Mouse (Mus musculus) CH12.LX (cell line): ENCODE results near the gene Hcar1. TPM values are rescaled to one million over a fixed set of nuclear protein-coding genes. Genes with fewer than 3 reads are reported as not detected.

Experiments used
- DNase-seq: peaks from one replicate; pipeline ENCODE4 v3.0.0-alpha.2; 2013; ENCODE audit errors: extremely low read depth
- H3K27ac ChIP-seq: 2 replicates; pipeline ENCODE4 v1.5.1; 2012; ENCODE audit warnings: low read depth, mild to moderate bottlenecking, control low read depth, moderate library complexity; ENCODE audit not compliant: insufficient read depth
- H3K27me3 ChIP-seq: replicated peaks from 2 replicates; pipeline ENCODE3; 2012; ENCODE audit warnings: inconsistent platforms
- H3K36me3 ChIP-seq, 2 experiments: replicated peaks in 1 of 2; 2 replicates each; pipeline versions ENCODE3 to v1.6.1; 2012; ENCODE audit warnings: inconsistent platforms in 1 of 2, low read length in 1 of 2, mild to moderate bottlenecking in 1 of 2, mixed read lengths in 1 of 2, moderate library complexity in 1 of 2; ENCODE audit not compliant: control insufficient read depth in 1 of 2, insufficient read depth in 1 of 2
- H3K4me1 ChIP-seq, 2 experiments: 2 replicates each; pipeline ENCODE4 v1.6.1; 2012; ENCODE audit warnings: inconsistent platforms in 1 of 2, moderate library complexity in 1 of 2; ENCODE audit not compliant: insufficient read depth in 2 of 2, control insufficient read depth in 1 of 2
- H3K4me2 ChIP-seq: 2 replicates; pipeline ENCODE4 v1.6.1; 2012; ENCODE audit warnings: low read depth, mild to moderate bottlenecking, control low read depth; ENCODE audit not compliant: poor library complexity, insufficient read depth, severe bottlenecking
- H3K4me3 ChIP-seq, 3 experiments: fragments of 150-350 bp in 1 of 3; sonication (generic) in 1 of 3; replicated peaks in 1 of 3; 2 replicates each; pipeline versions ENCODE3 to v1.5.1; 2011 to 2012; ENCODE audit warnings: low read depth in 2 of 3, low read length in 2 of 3, mild to moderate bottlenecking in 2 of 3, moderate library complexity in 2 of 3, control low read depth in 1 of 3, improper control_type of control experiment in 1 of 3, inconsistent platforms in 1 of 3, mixed read lengths in 1 of 3; ENCODE audit not compliant: poor library complexity in 1 of 3
- H3K79me2 ChIP-seq: replicated peaks from 2 replicates; pipeline ENCODE4 v1.6.1; 2012; ENCODE audit warnings: mild to moderate bottlenecking, moderate library complexity; ENCODE audit not compliant: control insufficient read depth, poor library complexity, insufficient read depth, severe bottlenecking; ENCODE audit errors: extremely low read depth
- H3K9ac ChIP-seq: 2 replicates; pipeline ENCODE4 v1.6.1; 2012; ENCODE audit warnings: low read depth, mild to moderate bottlenecking, control low read depth, moderate library complexity; ENCODE audit not compliant: insufficient read depth
- H3K9me3 ChIP-seq: replicated peaks from 2 replicates; pipeline ENCODE3; 2012; ENCODE audit warnings: low read length, inconsistent platforms, mixed read lengths
- BHLHE40 ChIP-seq: IDR thresholded peaks from 2 replicates; pipeline ENCODE4 v1.6.1; 2011; ENCODE audit warnings: mild to moderate bottlenecking, low read depth, low read length, improper control_type of control experiment
- CHD1 ChIP-seq: IDR thresholded peaks from 2 replicates; pipeline ENCODE4 v1.6.1; 2012; ENCODE audit warnings: low read depth, low read length, improper control_type of control experiment, inconsistent platforms
- CTCF ChIP-seq, 2 experiments: IDR thresholded peaks in 1 of 2; conservative IDR thresholded peaks in 1 of 2; 2 replicates each; pipeline ENCODE4 v1.5.1; 2011 to 2012; ENCODE audit warnings: low read depth in 2 of 2, low read length in 2 of 2, improper control_type of control experiment in 1 of 2, inconsistent platforms in 1 of 2, mild to moderate bottlenecking in 1 of 2, moderate library complexity in 1 of 2
- E2F4 ChIP-seq: IDR thresholded peaks from 2 replicates; pipeline ENCODE4 v1.6.1; 2011; ENCODE audit warnings: low read depth, low read length, improper control_type of control experiment; ENCODE audit not compliant: insufficient replicate concordance
- ELF1 ChIP-seq: IDR thresholded peaks from 2 replicates; pipeline ENCODE4 v1.6.1; 2014; ENCODE audit warnings: low read depth, mild to moderate bottlenecking, inconsistent platforms, low read length, improper control_type of control experiment
- EP300 ChIP-seq: IDR thresholded peaks from 2 replicates; pipeline ENCODE4 v1.6.1; 2011; ENCODE audit warnings: low read length, improper control_type of control experiment
- GABPA ChIP-seq: IDR thresholded peaks from 2 replicates; pipeline ENCODE4 v1.6.1; 2012; ENCODE audit warnings: low read depth, low read length, improper control_type of control experiment, inconsistent platforms; ENCODE audit not compliant: insufficient replicate concordance
- HCFC1 ChIP-seq: IDR thresholded peaks from 2 replicates; pipeline ENCODE4 v1.6.1; 2012; ENCODE audit warnings: low read depth, mild to moderate bottlenecking, inconsistent platforms, low read length, improper control_type of control experiment
- JUN ChIP-seq: IDR thresholded peaks from 2 replicates; pipeline ENCODE4 v1.6.1; 2011; ENCODE audit warnings: low read depth, mild to moderate bottlenecking, low read length, improper control_type of control experiment, moderate library complexity; ENCODE audit not compliant: insufficient read depth
- JUND ChIP-seq: conservative IDR thresholded peaks from 2 replicates; pipeline ENCODE4 v1.6.1; 2011; ENCODE audit warnings: low read depth, low read length, improper control_type of control experiment
- KAT2A ChIP-seq: IDR thresholded peaks from 2 replicates; pipeline ENCODE4 v1.6.1; 2012; ENCODE audit warnings: low read length, improper control_type of control experiment, inconsistent platforms; ENCODE audit not compliant: insufficient replicate concordance
- MAX ChIP-seq: IDR thresholded peaks from 2 replicates; pipeline ENCODE4 v1.6.1; 2011; ENCODE audit warnings: low read length, improper control_type of control experiment
- MEF2A ChIP-seq: IDR thresholded peaks from 2 replicates; pipeline ENCODE4 v1.6.1; 2014; ENCODE audit warnings: low read depth, mild to moderate bottlenecking, inconsistent platforms, low read length, improper control_type of control experiment, borderline replicate concordance
- MXI1 ChIP-seq: IDR thresholded peaks from 2 replicates; pipeline ENCODE4 v1.6.1; 2011; ENCODE audit warnings: mild to moderate bottlenecking, low read depth, low read length, improper control_type of control experiment
- PAX5 ChIP-seq: IDR thresholded peaks from 2 replicates; pipeline ENCODE4 v1.6.1; 2012; ENCODE audit warnings: low read length, inconsistent platforms, mixed read lengths
- POLR2A ChIP-seq: IDR thresholded peaks from 2 replicates; pipeline ENCODE4 v1.6.1; 2011; ENCODE audit warnings: low read depth, mild to moderate bottlenecking, improper control_type of control experiment, low read length
- POLR2AphosphoS2 ChIP-seq: IDR thresholded peaks from 2 replicates; pipeline ENCODE4 v1.6.1; 2011; ENCODE audit warnings: low read depth, low read length, improper control_type of control experiment
- RCOR1 ChIP-seq: conservative IDR thresholded peaks from 2 replicates; pipeline ENCODE4 v1.6.1; 2012; ENCODE audit warnings: low read depth, mild to moderate bottlenecking, inconsistent platforms, low read length, improper control_type of control experiment
- SIN3A ChIP-seq: IDR thresholded peaks from 2 replicates; pipeline ENCODE4 v1.6.1; 2012; ENCODE audit warnings: low read length, improper control_type of control experiment, inconsistent platforms
- SMC3 ChIP-seq: IDR thresholded peaks from 2 replicates; pipeline ENCODE4 v1.6.1; 2011; ENCODE audit warnings: low read depth, low read length, improper control_type of control experiment
- TBP ChIP-seq: conservative IDR thresholded peaks from 2 replicates; pipeline ENCODE4 v1.6.1; 2011; ENCODE audit warnings: low read depth, low read length, improper control_type of control experiment
- TCF12 ChIP-seq: IDR thresholded peaks from 2 replicates; pipeline ENCODE4 v1.6.1; 2014; ENCODE audit warnings: low read depth, mild to moderate bottlenecking, inconsistent platforms, low read length, improper control_type of control experiment
- USF1 ChIP-seq: IDR thresholded peaks from 2 replicates; pipeline ENCODE4 v1.6.1; 2014; ENCODE audit warnings: low read depth, mild to moderate bottlenecking, inconsistent platforms, low read length, improper control_type of control experiment
- ZC3H11A ChIP-seq: IDR thresholded peaks from 2 replicates; pipeline ENCODE4 v1.6.1; 2012; ENCODE audit warnings: low read depth, mild to moderate bottlenecking, inconsistent platforms, low read length, improper control_type of control experiment
- ZKSCAN1 ChIP-seq: IDR thresholded peaks from 2 replicates; pipeline ENCODE4 v1.6.1; 2012; ENCODE audit warnings: low read depth, inconsistent platforms, low read length, improper control_type of control experiment, borderline replicate concordance
- ZMIZ1 ChIP-seq: IDR thresholded peaks from 2 replicates; pipeline ENCODE4 v1.6.1; 2012; ENCODE audit warnings: low read depth, mild to moderate bottlenecking, inconsistent platforms, low read length, improper control_type of control experiment
- ZNF384 ChIP-seq: IDR thresholded peaks from 2 replicates; pipeline ENCODE4 v1.6.1; 2012; ENCODE audit warnings: low read depth, low read length, improper control_type of control experiment, inconsistent platforms
- dilution Hi-C: fragments of 300-500 bp; cut with MboI; formaldehyde crosslinking; loops from 2 replicates; pipeline ENCODE4 v1.14.3; 2020; ENCODE audit warnings: low sequenced_read_pairs; ENCODE audit not compliant: extremely low pct_unique_long_range_greater_than_20kb, extremely low pct_ligation_motif_present
- in situ Hi-C: fragments of 300-500 bp; cut with MboI; formaldehyde crosslinking; loops from 3 replicates; pipeline ENCODE4 v1.14.3; 2019; ENCODE audit warnings: low sequenced_read_pairs, low pct_ligation_motif_present, low pct_unique_long_range_greater_than_20kb, mixed read lengths
- polyA plus RNA-seq: library from polyadenylated mRNA; unstranded; fragments of >175 nt; gene quantifications from 2 replicates; pipeline ENCODE4 v1.2.1, GENCODE M21; 2012; ENCODE audit warnings: low read depth; ENCODE audit not compliant: insufficient read length
- total RNA-seq, 2 experiments: library from RNA; depleted of rRNA; stranded (reverse); fragments of 300-350 nt in 1 of 2; fragments of >200 nt in 1 of 2; gene quantifications; 2 replicates each; pipeline ENCODE4 v1.2.3; 2012 to 2014

The Hcar1 gene
- total and polyA plus RNA-seq, 3 experiments = not detected

DNA sequence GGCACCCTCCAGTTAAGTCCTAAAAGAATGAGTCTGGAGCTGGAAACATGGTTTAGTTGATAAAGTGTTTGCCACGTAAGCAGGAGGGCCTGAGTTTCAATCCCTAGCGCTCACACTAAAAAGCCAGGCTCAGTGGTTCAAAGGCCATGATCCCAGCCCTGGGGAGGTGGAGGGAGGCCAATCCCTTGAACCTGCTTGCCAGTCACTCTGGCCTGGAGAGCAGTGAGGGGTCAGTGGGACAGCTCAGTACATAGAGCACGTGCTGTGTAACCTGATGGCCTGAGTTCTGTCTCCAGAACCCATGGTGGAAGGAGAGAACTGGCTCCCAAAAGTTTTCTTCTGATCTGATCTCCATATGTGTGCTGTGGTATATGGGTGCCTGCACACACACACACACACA lies 45.0 kb downstream of the Hcar1 start:
- H3K36me3 ChIP-seq = no peaks in the 10 kb centered on the region
- TF ChIP-seq TBP = no peak
- no peak for TF ChIP-seq HCFC1
- TF ChIP-seq CHD1 = no peak
- TF ChIP-seq MEF2A = no peak
- TF ChIP-seq GABPA = no peak
- TF ChIP-seq POLR2A = no peak
- no peak for TF ChIP-seq POLR2AphosphoS2
- no peak for TF ChIP-seq BHLHE40
- TF ChIP-seq ZNF384 = no peak
- TF ChIP-seq SIN3A = no peak
- no peak for TF ChIP-seq ZKSCAN1
- TF ChIP-seq PAX5 = no peak
- no peak for TF ChIP-seq RCOR1
- no peak for TF ChIP-seq JUND
- TF ChIP-seq E2F4 = no peak
- TF ChIP-seq MAX = no peak
- no peak for TF ChIP-seq SMC3
- TF ChIP-seq MXI1 = no peak
- TF ChIP-seq CTCF (conservative IDR thresholded peaks at IDR 0.05 in 1 of 2, IDR thresholded peaks at IDR 0.05 in 1 of 2; ENCODE audit: low read depth in 2 of 2, low read length in 2 of 2) = no peak
- TF ChIP-seq ELF1 = no peak
- DNase-seq = no peak
- no peaks in the 10 kb centered on the region for H3K9me3 ChIP-seq
- dilution Hi-C loops (no loop called here), in situ Hi-C loops (no loop called here)
- H3K4me2 ChIP-seq = no peak overlapping the region
- H3K27me3 ChIP-seq = no peaks in the 10 kb centered on the region
- no peaks in the 10 kb centered on the region for H3K79me2 ChIP-seq
- H3K27ac ChIP-seq = no peak overlapping the region
- peaks cover 0 to 11% of the 10 kb centered on the region in 2 experiments; a peak in 2 of 4 replicates for H3K4me1 ChIP-seq
- no peak overlapping the region for H3K4me3 ChIP-seq
- no peak overlapping the region for H3K9ac ChIP-seq

DNA sequence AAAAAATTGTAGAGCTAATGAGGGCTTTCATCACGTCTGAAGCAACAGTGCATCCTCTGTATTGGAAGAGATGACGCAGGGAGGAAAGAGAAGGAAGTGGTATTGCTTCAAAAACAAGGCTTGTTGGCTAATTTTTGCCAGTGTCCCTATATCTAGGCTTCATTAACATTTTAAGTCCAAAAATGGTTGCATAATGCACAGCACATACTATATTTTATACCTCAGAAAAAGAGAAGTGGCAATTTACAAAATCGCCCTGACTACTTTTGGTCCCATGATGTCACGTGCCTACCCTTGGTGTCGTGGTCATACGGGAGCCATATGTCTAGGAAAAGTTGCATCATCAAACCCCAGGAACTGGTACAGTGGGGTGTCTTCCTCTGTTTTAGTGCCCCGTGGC lies 47.5 kb downstream of the Hcar1 start:
- Histone ChIP-seq H3K4me2 (no peak overlapping the region), H3K36me3 (peaks cover 0 to 2% of the 10 kb centered on the region in 2 experiments), H3K4me1 (peaks cover 0 to 11% of the 10 kb centered on the region in 2 experiments; a peak in 2 of 4 replicates), H3K9me3 (no peaks in the 10 kb centered on the region), H3K27me3 (no peaks in the 10 kb centered on the region), H3K4me3 (no peak overlapping the region), H3K27ac (no peak overlapping the region), H3K9ac (no peak overlapping the region), H3K79me2 (no peaks in the 10 kb centered on the region)
- in situ Hi-C loops = no loop called here
- TF ChIP-seq USF1 (no peak), SMC3 (no peak), ZMIZ1 (no peak), JUN (no peak), ZC3H11A (no peak), HCFC1 (no peak), PAX5 (no peak), E2F4 (no peak), MEF2A (no peak), KAT2A (no peak), TCF12 (no peak), EP300 (no peak)
- dilution Hi-C loops = no loop called here
- no peak for DNase-seq
